Mouse (Mus musculus): Measurements from ENCODE around the gene Rtl5.

DNA sequence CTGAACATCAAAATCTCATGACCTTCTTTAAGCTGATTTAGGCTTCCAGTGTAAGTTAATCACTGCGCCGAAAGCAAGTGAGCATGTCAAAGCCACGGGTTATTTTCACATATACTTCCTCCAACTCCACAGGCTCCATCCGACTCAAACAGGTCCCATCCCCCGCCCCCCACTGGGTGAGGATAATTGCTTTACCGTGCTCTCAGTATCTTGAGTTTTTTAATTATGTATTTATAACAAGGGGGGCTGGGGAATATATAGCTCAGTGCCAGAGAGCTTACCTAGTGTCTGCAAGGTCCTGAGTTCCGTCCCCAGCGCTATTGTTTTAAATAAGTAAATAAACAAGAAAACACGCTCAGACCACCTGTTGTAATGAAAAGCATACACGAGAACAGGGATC lies 10.0 kb upstream of the Rtl5 start:
- TF ChIP-seq POLR2A (IDR thresholded peaks at IDR 0.05; ENCODE audit: borderline replicate concordance, extremely low read depth, low read depth, low read length) (no peak), CTCF (IDR thresholded peaks at IDR 0.05; ENCODE audit: insufficient read depth, low read length) (no peak)

All from lung, adult 2 months (tissue).